Mouse (Mus musculus): ENCODE measurements at regions not wholly inside any gene's neighbourhood (a gene's known extent, or its start where the extent isn't known, plus 50 kb on each side); places are given as distances from the start of the nearest gene placed in this dataset.
"Not testable (repeated sequence)": the region's sequence is repeated elsewhere in the genome, so short reads cannot be mapped to it uniquely, and the experiment has no call there.

GRCm38 (mm10) chr12:51294971-51295477 lies 52.8 kb upstream of the G2e3 start:
- no peak for DNase-seq

GRCm38 (mm10) chr12:51278358-51278757 lies 69.5 kb upstream of the G2e3 start:
- no peak for DNase-seq

- DNase-seq: no peak
These were observed 71.9 kb upstream of the G2e3 start for GRCm38 (mm10) chr12:51275818-51276538.

GRCm38 (mm10) chr12:51273486-51273885 lies 74.4 kb upstream of the G2e3 start:
- DNase-seq: no peak

GRCm38 (mm10) chr12:51242839-51243238 lies 105.0 kb upstream of the G2e3 start:
- no peak for DNase-seq

GRCm38 (mm10) chr12:51241131-51241781 lies 106.6 kb upstream of the G2e3 start:
- no peak for DNase-seq

- DNase-seq: no peak
These were observed 136.2 kb upstream of the G2e3 start for GRCm38 (mm10) chr12:51211691-51212090.

- DNase-seq: no peak
These were observed 151.6 kb upstream of the G2e3 start for GRCm38 (mm10) chr12:51196289-51196688.

- no peak for DNase-seq
These were observed 152.7 kb upstream of the G2e3 start for GRCm38 (mm10) chr12:51195136-51195535.

GRCm38 (mm10) chr12:51190754-51191153 lies 157.1 kb upstream of the G2e3 start:
- no peak for DNase-seq

- no peak for DNase-seq
These were observed 157.7 kb upstream of the G2e3 start for GRCm38 (mm10) chr12:51190186-51190585.

- DNase-seq: no peak
These were observed 159.6 kb upstream of the G2e3 start for GRCm38 (mm10) chr12:51188229-51188628.

- no peak for DNase-seq
These were observed 160.1 kb upstream of the G2e3 start for GRCm38 (mm10) chr12:51187726-51188125.

- DNase-seq: no peak
These were observed 162.1 kb upstream of the G2e3 start for GRCm38 (mm10) chr12:51185751-51186150.

GRCm38 (mm10) chr12:51174906-51175756 lies 172.7 kb upstream of the G2e3 start:
- no peak for DNase-seq

GRCm38 (mm10) chr12:51165186-51165585 lies 182.7 kb upstream of the G2e3 start:
- DNase-seq: no peak

- no peak for DNase-seq
These were observed 186.9 kb upstream of the G2e3 start for GRCm38 (mm10) chr12:51160995-51161394.

GRCm38 (mm10) chr12:51160122-51160521 lies 187.7 kb upstream of the G2e3 start:
- no peak for DNase-seq

- no peak for DNase-seq
These were observed 199.9 kb upstream of the G2e3 start for GRCm38 (mm10) chr12:51147963-51148362.

- no peak for DNase-seq
These were observed 204.0 kb upstream of the G2e3 start for GRCm38 (mm10) chr12:51143840-51144239.

- no peak for DNase-seq
These were observed 204.7 kb upstream of the G2e3 start for GRCm38 (mm10) chr12:51143196-51143595.

- DNase-seq: not testable (repeated sequence)
These were observed 214.2 kb upstream of the G2e3 start for GRCm38 (mm10) chr12:51133676-51134075.

- DNase-seq: no peak
These were observed 219.6 kb upstream of the G2e3 start for GRCm38 (mm10) chr12:51128274-51128673.

Data from thymus, postnatal 14 days (tissue).